Mouse (Mus musculus): ENCODE results near the gene Snrpb.

Gene Snrpb

DNA sequence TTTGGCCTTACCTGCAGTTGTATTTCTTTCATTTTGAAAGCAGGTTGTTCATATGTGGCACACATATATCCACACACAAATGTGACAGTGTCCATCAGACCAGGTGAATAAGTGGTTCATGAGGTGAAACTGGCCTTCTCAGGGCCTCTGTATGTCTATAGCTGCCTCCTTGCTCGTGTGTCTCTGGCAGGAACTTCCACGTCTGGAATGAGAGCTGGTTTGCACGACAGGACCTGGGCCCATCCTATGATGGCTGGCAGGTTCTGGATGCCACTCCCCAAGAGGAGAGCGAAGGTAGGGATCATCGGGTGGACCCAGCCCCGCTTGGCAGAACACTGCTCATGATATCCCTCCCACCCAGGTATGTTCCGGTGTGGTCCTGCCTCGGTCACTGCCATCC is 36.2 kb downstream of the Snrpb start:
- DNase-seq (ENCODE audit: low read depth, low spot score) = no peak

DNA sequence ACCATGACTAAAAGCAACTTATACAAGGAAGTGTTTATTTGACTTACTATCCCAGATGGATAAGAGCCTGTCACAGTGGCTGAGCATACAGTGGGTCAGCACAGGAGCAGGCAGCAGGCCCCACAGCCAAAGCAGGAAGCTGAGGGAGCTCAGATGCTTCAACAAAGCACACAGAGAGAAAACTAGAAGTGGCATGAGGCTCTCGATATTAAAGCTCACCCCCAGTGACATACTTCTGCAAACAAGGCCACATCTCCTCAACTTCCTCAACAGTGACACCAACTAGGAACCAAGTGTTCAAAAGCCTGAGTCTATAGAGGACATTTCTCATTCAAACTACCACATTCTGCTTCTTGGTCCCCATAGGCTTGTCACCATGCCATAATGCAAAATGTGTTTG is 49.5 kb downstream of the Snrpb start:
- DNase-seq (ENCODE audit: low read depth, low spot score) = no peak

DNA sequence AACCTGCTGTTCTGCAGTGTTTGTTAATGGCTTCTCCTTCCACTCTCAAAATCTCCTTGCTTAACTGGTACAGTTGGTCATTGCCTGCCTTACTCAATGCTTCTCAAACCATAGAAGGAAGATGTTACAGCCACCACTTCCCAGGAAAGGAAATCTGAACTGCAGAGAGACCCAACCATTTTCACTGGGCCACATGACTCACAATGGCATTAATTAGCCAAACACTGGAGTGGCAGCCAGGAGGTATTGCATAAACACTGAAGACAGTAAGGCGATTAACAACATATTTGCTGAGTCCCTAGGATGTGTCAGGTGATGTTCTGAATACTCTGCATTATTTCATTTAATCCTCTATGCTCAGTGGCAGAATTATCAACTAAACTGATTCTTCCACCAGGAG is 53.1 kb downstream of the Snrpb start:
- DNase-seq (ENCODE audit: low read depth, low spot score) = no peak

DNA sequence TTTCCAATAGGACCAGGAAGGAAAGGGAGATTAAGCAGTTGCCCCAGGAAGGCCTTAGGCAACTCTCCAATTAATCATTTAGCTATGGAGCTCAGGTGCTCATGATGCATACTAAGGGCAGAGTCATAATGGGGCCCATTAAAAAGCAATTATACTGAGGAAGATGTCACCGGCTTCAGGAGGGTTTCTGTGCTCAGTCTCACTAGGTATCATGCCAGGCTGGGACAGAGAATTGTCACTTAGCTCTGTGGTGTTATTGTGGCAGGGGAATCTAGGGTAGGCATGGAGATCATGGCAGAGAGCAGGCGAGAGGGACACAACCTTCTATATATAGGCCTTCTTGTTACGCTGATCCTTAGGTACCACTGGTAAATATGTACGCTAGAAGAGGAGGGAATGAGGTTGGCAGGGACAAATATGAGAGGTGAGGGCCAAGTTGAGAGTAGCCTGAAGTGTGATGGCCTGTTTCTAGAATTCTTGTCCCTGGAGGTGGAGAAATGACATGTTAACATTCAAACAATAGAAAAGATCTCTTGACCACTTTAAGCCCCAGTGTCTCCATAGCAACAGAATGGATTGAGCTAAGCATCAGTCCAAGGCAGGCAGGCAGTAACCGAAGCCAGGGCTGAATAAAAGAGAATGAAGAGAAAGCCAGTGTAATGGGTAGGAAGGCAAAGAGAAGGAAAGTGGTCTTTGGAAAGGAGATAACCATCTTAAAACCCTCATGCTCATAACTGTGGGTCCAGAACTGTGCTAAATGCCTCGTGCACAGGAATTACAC is 53.7 kb downstream of the Snrpb start:
- no peak for DNase-seq (ENCODE audit: low read depth, low spot score)
